Mouse (Mus musculus) midbrain, embryonic 12.5 days (tissue): ENCODE measurements around the gene Irx3. TPM values are rescaled to one million over a fixed set of nuclear protein-coding genes. Genes with fewer than 3 reads are reported as not detected.

Source experiments
- ATAC-seq: fragments of 200-750 bp; cut with Nextera tagmentation; 2 replicates; pipeline ENCODE4 v1.8.0; 2017; ENCODE audit warnings: low read depth, moderate TSS enrichment, moderate library complexity; ENCODE audit not compliant: low FRiP score
- H3K27ac ChIP-seq: fragments of 300-500 bp; sonication (generic); replicated peaks from 2 replicates; pipeline ENCODE4 v1.5.1; 2016; ENCODE audit warnings: mild to moderate bottlenecking
- H3K27me3 ChIP-seq: fragments of 300-500 bp; sonication (generic); 2 replicates; pipeline ENCODE4 v1.6.1; 2016; ENCODE audit warnings: mild to moderate bottlenecking
- H3K36me3 ChIP-seq: fragments of 300-500 bp; sonication (generic); 2 replicates; pipeline ENCODE4 v1.6.1; 2016
- H3K4me1 ChIP-seq: fragments of 300-500 bp; sonication (generic); 2 replicates; pipeline ENCODE4 v1.6.1; 2016
- H3K4me2 ChIP-seq: fragments of 300-500 bp; sonication (generic); replicated peaks from 2 replicates; pipeline ENCODE4 v1.6.1; 2016; ENCODE audit warnings: mild to moderate bottlenecking, moderate library complexity
- H3K4me3 ChIP-seq: fragments of 300-500 bp; sonication (generic); 2 replicates; pipeline ENCODE4 v1.5.1; 2016; ENCODE audit warnings: mild to moderate bottlenecking
- H3K9ac ChIP-seq: fragments of 300-500 bp; sonication (generic); replicated peaks from 2 replicates; pipeline ENCODE4 v1.6.1; 2016; ENCODE audit warnings: mild to moderate bottlenecking, moderate library complexity
- H3K9me3 ChIP-seq: fragments of 300-500 bp; sonication (generic); 2 replicates; pipeline ENCODE4 v1.6.1; 2016; ENCODE audit warnings: mild to moderate bottlenecking
- WGBS: fragments of 180-500 bp; shearing (Covaris S2); methylation state at CpG from one replicate; pipeline ENCODE4 v1.1.7; 2016; 5-methylcytosine and 5-hydroxymethylcytosine counted together
- polyA plus RNA-seq: library from polyadenylated mRNA; unstranded; fragments of >200 nt; fragmentation: Nextera tagmentation; extraction: Ambion mirVana; gene quantifications from 2 replicates; pipeline ENCODE4 v1.2.1, GENCODE M21; 2016

Gene Irx3
- polyA plus RNA-seq, 1 experiment from 2014 or later: 73.9 TPM

- no peak overlapping the region for H3K4me3 ChIP-seq
- H3K27ac ChIP-seq: no peak overlapping the region
- no peaks in the 10 kb centered on the region for H3K36me3 ChIP-seq
- H3K4me2 ChIP-seq: no peak overlapping the region
- H3K9ac ChIP-seq: no peak overlapping the region
- ATAC-seq: no peak
- peaks cover 35% of the 10 kb centered on the region for H3K27me3 ChIP-seq
- 20% methylated on average over 3 of the region's 3 CpGs for WGBS
- peaks cover 4% of the 10 kb centered on the region; the same call in 1 of the 2 replicates for H3K4me1 ChIP-seq
- H3K9me3 ChIP-seq: no peaks in the 10 kb centered on the region
These were observed 16.9 kb upstream of the Irx3 start for GRCm38 (mm10) chr8:91818784-91819183.

- Histone ChIP-seq H3K27me3 (peaks cover 43% of the 10 kb centered on the region; the same call in 1 of the 2 replicates), H3K36me3 (no peaks in the 10 kb centered on the region), H3K9ac (no peak overlapping the region), H3K27ac (no peak overlapping the region), H3K9me3 (no peaks in the 10 kb centered on the region), H3K4me2 (no peak overlapping the region), H3K4me3 (no peak overlapping the region), H3K4me1 (no peaks in the 10 kb centered on the region; the same call in 1 of the 2 replicates)
- 97% methylated on average over 4 of the region's 4 CpGs for WGBS
- no peak for ATAC-seq
These were observed 12.2 kb upstream of the Irx3 start for GRCm38 (mm10) chr8:91814106-91814505.

GRCm38 (mm10) chr8:91806720-91807241 is 4.9 kb upstream of the Irx3 start:
- Histone ChIP-seq H3K4me2 (peak overlapping the region; percentile 64), H3K27ac (peak overlapping the region; percentile 84), H3K4me1 (peaks cover 54% of the 10 kb centered on the region), H3K4me3 (peak overlapping the region; percentile 88), H3K9me3 (no peaks in the 10 kb centered on the region), H3K9ac (peak overlapping the region; percentile 76), H3K27me3 (peaks cover 53% of the 10 kb centered on the region), H3K36me3 (no peaks in the 10 kb centered on the region)
- 6% methylated on average over 12 of the region's 12 CpGs for WGBS
- no peak for ATAC-seq

GRCm38 (mm10) chr8:91806084-91806719 is 4.3 kb upstream of the Irx3 start:
- Histone ChIP-seq H3K27me3 (peaks cover 49% of the 10 kb centered on the region), H3K4me2 (peak overlapping the region; percentile 64), H3K9me3 (no peaks in the 10 kb centered on the region), H3K36me3 (no peaks in the 10 kb centered on the region), H3K4me1 (peaks cover 60% of the 10 kb centered on the region), H3K4me3 (peak overlapping the region; percentile 88), H3K9ac (peak overlapping the region; percentile 76), H3K27ac (peak overlapping the region; percentile 84)
- WGBS: 2% methylated on average over 33 of the region's 33 CpGs
- peak; percentile 35 for ATAC-seq

GRCm38 (mm10) chr8:91805254-91805671 is 3.4 kb upstream of the Irx3 start:
- WGBS: under 1% methylated on average over 32 of the region's 32 CpGs
- no peak for ATAC-seq
- H3K4me2 ChIP-seq: peak overlapping the region; percentile 64
- peaks cover 69% of the 10 kb centered on the region for H3K4me1 ChIP-seq
- no peaks in the 10 kb centered on the region for H3K36me3 ChIP-seq
- no peaks in the 10 kb centered on the region for H3K9me3 ChIP-seq
- peak overlapping the region; percentile 88 for H3K4me3 ChIP-seq
- H3K27me3 ChIP-seq: peaks cover 46% of the 10 kb centered on the region
- peak overlapping the region; percentile 76 for H3K9ac ChIP-seq
- peak overlapping the region; percentile 84 for H3K27ac ChIP-seq

GRCm38 (mm10) chr8:91804403-91805253 is 2.8 kb upstream of the Irx3 start:
- H3K4me2 ChIP-seq: peak overlapping the region; percentile 64

GRCm38 (mm10) chr8:91803515-91804402 is 1.9 kb upstream of the Irx3 start:
- 6% methylated on average over 28 of the region's 28 CpGs for WGBS
- H3K4me1 ChIP-seq: peaks cover 69% of the 10 kb centered on the region
- H3K4me2 ChIP-seq: peak overlapping the region; percentile 64
- H3K27ac ChIP-seq: peak overlapping the region; percentile 100
- ATAC-seq: no peak
- H3K27me3 ChIP-seq: peaks cover 39% of the 10 kb centered on the region
- peak overlapping the region; percentile 88 for H3K4me3 ChIP-seq
- no peaks in the 10 kb centered on the region for H3K9me3 ChIP-seq
- H3K9ac ChIP-seq: peak overlapping the region; percentile 98
- peaks cover 12% of the 10 kb centered on the region for H3K36me3 ChIP-seq

More at GRCm38 (mm10) chr8:91804403-91805253, 2.8 kb upstream of the Irx3 start:
- H3K9me3 ChIP-seq: no peaks in the 10 kb centered on the region
- peaks cover 69% of the 10 kb centered on the region for H3K4me1 ChIP-seq
- H3K27me3 ChIP-seq: peaks cover 48% of the 10 kb centered on the region
- ATAC-seq: no peak
- H3K9ac ChIP-seq: peak overlapping the region; percentile 98
- 1% methylated on average over 36 of the region's 36 CpGs for whole genome bisulfite sequencing
- H3K27ac ChIP-seq: peak overlapping the region; percentile 84
- H3K36me3 ChIP-seq: peaks cover 4% of the 10 kb centered on the region
- H3K4me3 ChIP-seq: peak overlapping the region; percentile 88

- ATAC-seq: no peak
- peaks cover 78% of the 10 kb centered on the region for H3K4me1 ChIP-seq
These were observed 795 bp upstream of the Irx3 start for GRCm38 (mm10) chr8:91802401-91803322.

GRCm38 (mm10) chr8:91801241-91801811 is 541 bp downstream of the Irx3 start:
- Histone ChIP-seq H3K9me3 (no peaks in the 10 kb centered on the region), H3K4me3 (peak overlapping the region; percentile 88), H3K9ac (peak overlapping the region; percentile 98), H3K36me3 (peaks cover 12% of the 10 kb centered on the region), H3K4me1 (peaks cover 76% of the 10 kb centered on the region), H3K27me3 (peaks cover 33% of the 10 kb centered on the region), H3K4me2 (peak overlapping the region; percentile 64), H3K27ac (peak overlapping the region; percentile 100)
- under 1% methylated on average over 55 of the region's 57 CpGs for WGBS
- ATAC-seq: peak; percentile 85

More at GRCm38 (mm10) chr8:91802401-91803322, 795 bp upstream of the Irx3 start:
- H3K36me3 ChIP-seq: peaks cover 12% of the 10 kb centered on the region
- H3K4me3 ChIP-seq: peak overlapping the region; percentile 88
- H3K27me3 ChIP-seq: peaks cover 35% of the 10 kb centered on the region
- 2% methylated on average over 29 of the region's 29 CpGs for WGBS
- H3K4me2 ChIP-seq: peak overlapping the region; percentile 64
- H3K9me3 ChIP-seq: no peaks in the 10 kb centered on the region
- H3K9ac ChIP-seq: peak overlapping the region; percentile 98
- H3K27ac ChIP-seq: peak overlapping the region; percentile 100

GRCm38 (mm10) chr8:91800523-91801240 is 1.2 kb downstream of the Irx3 start:
- H3K27ac ChIP-seq: peak overlapping the region; percentile 100
- H3K9me3 ChIP-seq: no peaks in the 10 kb centered on the region
- peaks cover 35% of the 10 kb centered on the region for H3K27me3 ChIP-seq
- peak overlapping the region; percentile 98 for H3K9ac ChIP-seq
- H3K4me1 ChIP-seq: peaks cover 70% of the 10 kb centered on the region
- peak overlapping the region; percentile 64 for H3K4me2 ChIP-seq
- under 1% methylated on average over 55 of the region's 64 CpGs for WGBS
- ATAC-seq: 0 out of 2 replicates have a peak, but pooled peaks have one; percentile 4
- H3K4me3 ChIP-seq: peak overlapping the region; percentile 88
- peaks cover 12% of the 10 kb centered on the region for H3K36me3 ChIP-seq
